Mouse (Mus musculus) T-cell, adult 2 months (primary cell): ENCODE results near the gene Hist1h1e.
"Not testable (repeated sequence)": the region's sequence is repeated elsewhere in the genome, so short reads cannot be mapped to it uniquely, and the experiment has no call there.

Experiments
- DNase-seq: peaks from one replicate; pipeline ENCODE4 v3.0.0; 2022; ENCODE audit warnings: low spot score

Gene Hist1h1e

DNA sequence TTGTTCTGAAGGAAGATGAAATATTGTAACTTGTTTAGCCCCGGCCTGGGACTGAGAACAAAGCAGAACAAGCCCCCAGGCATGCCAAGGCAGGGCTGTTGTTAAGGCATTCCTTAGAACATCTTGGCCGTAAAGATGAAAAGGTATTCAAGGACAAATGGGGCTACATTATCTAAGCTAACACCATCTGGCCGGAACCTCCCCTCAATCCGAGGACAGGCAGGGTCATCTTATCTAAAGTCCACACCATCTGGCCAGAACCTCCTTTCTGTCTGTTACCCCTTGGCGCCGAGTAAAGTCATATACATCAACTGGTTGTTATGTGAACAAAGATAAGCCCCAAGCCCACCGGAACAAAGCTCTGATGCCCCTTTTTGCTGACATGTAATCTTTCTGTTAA is 30.5 kb downstream of the Hist1h1e start:
- DNase-seq = not testable (repeated sequence)

DNA sequence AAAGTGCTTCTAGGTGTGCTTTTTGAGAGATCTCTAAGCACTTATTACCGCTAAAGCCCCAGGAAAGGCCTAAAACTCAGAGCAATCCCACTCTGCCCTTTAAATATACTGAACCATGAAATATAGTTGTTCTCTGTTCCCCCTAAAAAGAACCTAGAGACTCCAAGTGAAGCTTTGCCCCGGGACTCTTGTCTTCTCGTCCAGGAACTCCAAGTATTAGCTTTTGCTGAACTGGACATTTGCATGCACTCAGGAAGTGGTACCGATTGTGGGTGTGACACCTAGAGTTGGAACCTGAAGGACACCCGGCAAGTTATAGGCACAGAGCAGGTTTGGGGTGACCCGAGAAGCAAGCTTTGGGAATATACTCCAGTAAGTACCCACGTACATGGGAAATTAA is 31.2 kb downstream of the Hist1h1e start:
- no peak for DNase-seq

- DNase-seq = no peak
These were observed 35.5 kb downstream of the Hist1h1e start for GRCm38 (mm10) chr13:23586940-23587225.

DNA sequence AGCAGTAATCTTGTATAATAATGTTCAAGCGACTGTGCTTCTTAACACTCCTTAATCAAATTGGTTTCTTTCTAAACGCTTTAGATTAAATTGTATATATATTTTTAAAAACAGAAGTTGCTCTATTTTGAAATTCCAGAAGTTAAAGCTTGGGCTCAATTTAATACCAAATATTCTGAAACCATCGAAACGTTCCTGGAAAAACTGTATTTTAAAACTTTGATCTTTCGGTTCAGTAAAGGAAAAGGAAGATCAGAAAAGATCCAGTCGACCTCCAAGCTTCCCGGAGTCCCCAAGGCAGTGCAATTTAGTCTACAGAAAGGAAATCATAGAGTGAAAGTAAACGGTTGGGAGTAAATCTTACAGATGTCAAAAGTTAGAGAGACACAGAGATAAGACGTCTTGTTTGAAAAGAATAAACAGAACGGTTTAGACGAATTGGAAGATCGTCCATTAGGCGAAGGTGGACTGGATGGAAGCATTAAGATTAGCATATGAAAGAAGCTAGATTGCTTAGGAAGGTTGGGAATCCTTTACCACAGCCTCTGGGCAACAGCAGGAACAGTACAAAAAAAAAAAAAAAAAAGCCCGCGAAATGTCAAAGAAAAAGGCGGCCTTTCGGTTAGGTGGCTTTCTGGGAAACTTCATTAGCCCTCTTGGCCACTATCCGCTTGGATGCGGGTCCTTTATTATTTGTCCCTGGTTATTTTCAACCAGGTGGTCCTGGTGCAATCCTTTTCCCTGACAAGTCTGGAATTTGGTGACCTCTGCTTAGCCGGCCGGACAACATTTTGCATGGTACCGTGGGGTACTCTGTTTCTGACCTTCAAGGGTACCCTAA is 36.0 kb downstream of the Hist1h1e start:
- DNase-seq = peak; percentile 8

DNA sequence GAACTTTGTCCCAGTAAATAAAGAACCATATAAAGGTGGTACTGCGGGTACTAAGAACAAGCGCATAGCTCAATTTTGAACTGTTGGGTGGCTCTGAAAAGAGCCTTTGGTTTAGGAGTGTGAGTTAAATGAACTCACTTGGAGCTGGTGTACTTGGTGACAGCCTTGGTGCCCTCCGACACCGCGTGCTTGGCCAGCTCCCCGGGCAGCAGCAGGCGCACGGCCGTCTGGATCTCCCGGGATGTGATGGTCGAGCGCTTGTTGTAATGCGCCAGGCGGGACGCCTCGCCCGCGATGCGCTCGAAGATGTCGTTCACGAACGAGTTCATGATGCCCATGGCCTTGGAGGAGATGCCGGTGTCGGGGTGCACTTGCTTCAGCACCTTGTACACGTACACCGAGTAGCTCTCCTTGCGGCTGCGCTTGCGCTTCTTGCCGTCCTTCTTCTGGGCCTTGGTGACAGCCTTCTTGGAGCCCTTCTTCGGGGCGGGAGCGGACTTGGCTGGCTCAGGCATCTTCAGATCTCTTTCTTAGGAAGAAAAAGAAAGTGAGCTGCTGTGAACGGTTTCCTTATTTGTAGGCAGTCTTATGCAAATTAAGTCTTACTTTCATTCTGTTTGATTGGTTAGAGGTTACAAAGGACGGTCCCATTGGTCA is 36.8 kb downstream of the Hist1h1e start:
- DNase-seq = peak; percentile 75

- peak; percentile 76 for DNase-seq
These were observed 37.3 kb downstream of the Hist1h1e start for GRCm38 (mm10) chr13:23585029-23585441.

DNA sequence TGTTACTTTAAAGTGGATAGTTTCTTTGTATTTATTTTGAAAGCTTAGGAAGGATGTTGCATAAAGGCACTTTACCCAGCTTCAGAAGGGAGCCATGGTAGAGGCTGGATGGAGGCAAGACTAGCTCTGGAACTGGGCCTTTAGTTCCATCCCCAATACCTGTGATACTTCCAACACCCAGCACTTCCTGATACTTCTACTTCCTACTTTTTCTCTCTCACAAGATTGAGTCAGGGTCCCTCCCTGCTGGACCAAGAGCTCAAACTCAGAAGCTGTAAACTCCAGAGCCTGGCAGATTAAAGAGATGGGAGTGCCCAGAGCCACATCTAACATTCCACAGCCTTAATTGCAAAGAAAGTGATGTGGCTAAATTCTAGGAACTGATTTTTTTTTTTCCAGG is 38.0 kb downstream of the Hist1h1e start:
- DNase-seq = peak; percentile 6

- no peak for DNase-seq
These were observed 38.8 kb downstream of the Hist1h1e start for GRCm38 (mm10) chr13:23583387-23584068.

DNA sequence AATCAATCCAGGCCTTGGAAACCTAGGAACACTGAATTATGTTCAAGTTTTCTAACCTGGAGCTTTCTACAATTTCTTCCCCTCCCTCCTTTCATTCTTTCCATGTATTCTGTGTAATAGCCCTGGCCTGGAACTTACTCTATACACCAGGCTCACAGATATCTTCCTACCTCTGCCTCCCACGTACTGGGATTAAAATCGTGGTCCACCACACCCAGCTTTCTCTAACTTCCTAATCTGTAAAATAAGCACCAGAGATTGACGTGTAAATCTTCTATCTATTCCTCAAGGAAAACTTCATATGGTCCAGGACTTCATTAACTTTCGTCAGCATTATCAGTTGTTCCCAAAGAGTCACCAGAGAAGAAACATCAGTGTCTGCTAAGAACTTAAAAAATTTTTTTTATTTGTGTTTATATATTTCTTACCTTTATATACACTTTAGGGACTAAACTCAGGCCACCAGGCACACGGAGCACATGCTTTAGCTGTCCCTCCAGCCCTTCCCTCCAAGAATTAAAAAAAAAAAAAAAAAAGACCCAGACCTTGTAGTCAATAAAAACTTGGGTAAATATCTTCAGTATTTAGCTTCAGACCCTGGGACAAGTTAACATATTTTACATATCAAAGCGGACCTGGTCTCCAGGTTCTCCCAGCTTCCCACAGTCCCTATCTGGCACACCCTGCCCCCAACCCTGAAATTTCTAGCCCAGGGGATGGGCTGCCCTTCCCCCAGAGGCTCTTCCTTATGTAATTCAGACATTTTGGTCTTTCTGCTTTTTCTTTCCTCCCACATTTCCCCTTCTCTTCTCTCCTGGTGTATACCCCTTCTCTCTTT is 39.9 kb downstream of the Hist1h1e start:
- no peak for DNase-seq

GRCm38 (mm10) chr13:23581408-23582218 is 40.7 kb downstream of the Hist1h1e start, which contains the start of gene Hist1h4d:
Hist1h4d (plus strand) TSS chr13:23581598.
- DNase-seq = peak; percentile 92

DNA sequence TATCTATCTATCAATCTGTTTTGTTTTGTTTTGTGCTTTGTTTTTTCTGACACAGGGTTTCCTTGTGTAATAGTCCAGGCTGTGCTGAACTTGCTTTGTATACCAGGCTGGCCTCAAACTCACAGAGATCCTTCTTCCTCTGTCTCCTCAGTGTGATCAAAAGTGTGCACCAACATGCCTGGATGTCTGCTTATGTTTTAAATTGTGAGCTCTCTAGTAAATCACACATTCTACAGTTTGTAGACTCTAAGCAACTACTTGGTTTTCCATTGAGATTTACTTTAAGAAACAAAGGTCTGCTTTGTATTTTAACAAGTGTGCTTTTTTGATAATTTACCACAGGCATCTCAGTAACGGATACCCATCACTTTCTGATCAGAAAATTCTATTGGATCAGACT is 44.5 kb downstream of the Hist1h1e start:
- no peak for DNase-seq

GRCm38 (mm10) chr13:23576906-23577639 is 45.3 kb downstream of the Hist1h1e start:
- DNase-seq = no peak

GRCm38 (mm10) chr13:23576351-23576881 is 45.9 kb downstream of the Hist1h1e start:
- DNase-seq = no peak

DNA sequence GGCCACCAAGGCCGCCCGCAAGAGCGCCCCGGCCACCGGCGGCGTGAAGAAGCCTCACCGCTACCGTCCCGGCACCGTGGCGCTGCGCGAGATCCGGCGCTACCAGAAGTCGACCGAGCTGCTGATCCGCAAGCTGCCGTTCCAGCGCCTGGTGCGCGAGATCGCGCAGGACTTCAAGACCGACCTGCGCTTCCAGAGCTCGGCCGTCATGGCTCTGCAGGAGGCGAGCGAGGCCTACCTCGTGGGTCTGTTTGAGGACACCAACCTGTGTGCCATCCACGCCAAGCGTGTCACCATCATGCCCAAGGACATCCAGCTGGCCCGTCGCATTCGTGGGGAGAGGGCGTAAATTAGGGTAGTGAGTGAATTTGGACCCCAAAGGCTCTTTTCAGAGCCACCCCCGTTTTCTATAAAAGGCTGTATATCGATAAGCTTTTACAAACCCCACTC is 46.5 kb downstream of the Hist1h1e start:
- not testable (repeated sequence) for DNase-seq

DNA sequence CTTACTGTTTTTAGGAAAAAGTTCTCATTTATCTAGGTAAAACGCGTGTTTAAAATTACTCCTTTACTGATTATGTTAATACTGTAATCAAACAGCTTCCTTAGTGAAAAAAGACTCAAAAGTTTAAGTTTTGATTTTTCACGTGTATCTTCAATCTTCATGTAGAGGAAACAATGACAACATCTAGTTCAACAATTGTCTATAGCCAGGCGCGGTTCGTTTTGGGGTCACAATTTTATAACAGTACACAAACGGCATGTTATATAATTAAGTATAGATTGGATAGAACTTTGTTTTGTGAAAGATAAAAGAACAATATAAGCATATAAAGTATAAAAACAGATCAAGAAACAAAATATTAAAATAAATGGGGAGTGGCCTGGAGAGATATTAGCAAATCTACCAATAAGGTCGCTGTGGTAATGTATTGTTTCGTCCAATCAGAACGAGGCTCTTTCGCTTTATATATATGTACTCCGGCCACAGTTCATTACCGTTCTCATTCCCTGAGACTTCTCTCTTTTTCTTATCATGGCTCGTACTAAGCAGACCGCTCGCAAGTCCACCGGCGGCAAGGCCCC is 47.0 kb downstream of the Hist1h1e start, which contains the start of gene Hist1h3d:
Gene Hist1h3d (plus strand): TSS at position 493 of the 581 bp plus-strand sequence.
- peak; percentile 27 for DNase-seq

GRCm38 (mm10) chr13:23574546-23575170 is 47.7 kb downstream of the Hist1h1e start:
- not testable (repeated sequence) for DNase-seq

DNA sequence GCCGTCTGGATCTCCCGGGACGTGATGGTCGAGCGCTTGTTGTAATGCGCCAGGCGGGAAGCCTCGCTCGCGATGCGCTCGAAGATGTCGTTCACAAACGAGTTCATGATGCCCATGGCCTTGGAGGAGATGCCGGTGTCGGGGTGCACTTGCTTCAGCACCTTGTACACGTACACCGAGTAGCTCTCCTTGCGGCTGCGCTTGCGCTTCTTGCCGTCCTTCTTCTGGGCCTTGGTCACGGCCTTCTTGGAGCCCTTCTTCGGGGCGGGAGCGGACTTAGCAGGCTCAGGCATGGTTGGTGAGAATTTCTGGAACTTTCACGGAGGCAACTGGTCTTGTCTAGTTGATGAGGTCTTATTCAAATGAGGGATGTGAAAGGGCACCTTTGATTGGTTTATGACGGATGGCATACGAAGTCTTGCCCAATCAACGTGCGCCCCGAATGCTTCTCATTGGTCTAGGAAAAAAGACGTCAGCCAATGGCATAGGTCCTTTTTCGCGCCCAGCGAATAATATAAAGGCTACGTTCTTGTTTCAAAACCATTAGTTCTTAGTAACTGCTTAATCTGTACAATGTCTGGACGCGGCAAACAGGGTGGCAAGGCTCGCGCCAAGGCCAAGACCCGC is 48.3 kb downstream of the Hist1h1e start, which contains the start of the genes Hist1h2bf and Hist1h2ad:
Gene Hist1h2bf (minus strand): TSS at position 299 of the 627 bp plus-strand sequence.
Gene Hist1h2ad (plus strand): TSS at position 484 of the 627 bp plus-strand sequence.
- DNase-seq = peak; percentile 85
